Comparison of ENCODE assay signal across 8 mouse cellular contexts in genomic region chr15:4026231-4026773, GRCm38 (mm10). TPM values are rescaled to one million over a fixed set of nuclear protein-coding genes. Genes with fewer than 3 reads are reported as not detected.
DNase-seq lines count a peak whose midpoint lies in the region; ATAC-seq and TF ChIP-seq lines count a peak whose summit lies in the region.

Gene Oxct1, plus strand, starts transcription at chr15:4026383.

- H3K4me2 ChIP-seq in heart, embryonic 12.5 days = peak within 1 kb of the TSS; percentile 72
- H3K4me2 ChIP-seq in kidney, postnatal 0 days (ENCODE audit: low read length) = peak within 1 kb of the TSS; percentile 81
- peak within 1 kb of the TSS; percentile 77 for H3K4me2 ChIP-seq in liver, embryonic 11.5 days
- peak within 1 kb of the TSS; percentile 53 for H3K4me2 ChIP-seq in stomach, embryonic 16.5 days (ENCODE audit: low read depth, low read length)

- no peaks in the 10 kb centered on the region for H3K27me3 ChIP-seq in heart, embryonic 12.5 days (replicated peaks)
- no peaks in the 10 kb centered on the region for H3K27me3 ChIP-seq in kidney, postnatal 0 days (ENCODE audit: insufficient read depth, low read length)
- H3K27me3 ChIP-seq in liver, embryonic 11.5 days (replicated peaks; ENCODE audit: control insufficient read depth, insufficient read depth, low read length) = no peaks in the 10 kb centered on the region
- no peaks in the 10 kb centered on the region for H3K27me3 ChIP-seq in stomach, embryonic 16.5 days (ENCODE audit: control insufficient read depth, insufficient read depth, low read length)

- no peaks in the 10 kb centered on the region for H3K9me3 ChIP-seq in heart, embryonic 12.5 days (replicated peaks)
- no peaks in the 10 kb centered on the region for H3K9me3 ChIP-seq in kidney, postnatal 0 days (replicated peaks; ENCODE audit: low read length)
- no peaks in the 10 kb centered on the region for H3K9me3 ChIP-seq in liver, embryonic 11.5 days (ENCODE audit: control insufficient read depth, low read length)
- H3K9me3 ChIP-seq in stomach, embryonic 16.5 days (replicated peaks; ENCODE audit: control insufficient read depth, low read length) = no peaks in the 10 kb centered on the region

- DNase-seq in CD4-positive, CD25-positive, alpha-beta regulatory T cell, adult 2 months (ENCODE audit: low read depth, low spot score) = peak; percentile 90
- peak; percentile 81 for DNase-seq in brain, embryonic 18.5 days (ENCODE audit: low read depth, low spot score)
- DNase-seq in kidney, postnatal 0 days (ENCODE audit: low spot score) = peak; percentile 96
- DNase-seq in liver, embryonic 11.5 days (ENCODE audit: low spot score) = peak; percentile 85
- peak; percentile 90 for DNase-seq in naive thymus-derived CD4-positive, alpha-beta T cell, adult 2 months (ENCODE audit: low read depth)

- H3K4me1 ChIP-seq in heart, embryonic 12.5 days (replicated peaks) = peaks cover 22% of the 10 kb centered on the region
- peaks cover 10% of the 10 kb centered on the region for H3K4me1 ChIP-seq in kidney, postnatal 0 days (replicated peaks; ENCODE audit: insufficient read depth, low read length)
- H3K4me1 ChIP-seq in liver, embryonic 11.5 days (replicated peaks; ENCODE audit: control insufficient read depth, insufficient read depth, low read length) = no peaks in the 10 kb centered on the region; the same call in 1 of the 2 replicates
- peaks cover 7% of the 10 kb centered on the region; the same call in 1 of the 2 replicates for H3K4me1 ChIP-seq in stomach, embryonic 16.5 days (ENCODE audit: control insufficient read depth, insufficient read depth, low read length)

- peak; percentile 66 for TF ChIP-seq CTCF in kidney, postnatal 0 days (IDR thresholded peaks at IDR 0.05; ENCODE audit: low read depth)

- under 1% methylated on average over 45 of the region's 45 CpGs for WGBS in heart, embryonic 12.5 days
- under 1% methylated on average over 45 of the region's 45 CpGs for WGBS in kidney, postnatal 0 days
- 0% methylated on average over 41 of the region's 45 CpGs for WGBS in liver, embryonic 11.5 days
- under 1% methylated on average over 45 of the region's 45 CpGs for WGBS in stomach, embryonic 16.5 days

- peak within 1 kb of the TSS; percentile 94 for H3K9ac ChIP-seq in heart, embryonic 12.5 days
- H3K9ac ChIP-seq in kidney, postnatal 0 days (ENCODE audit: low read depth, low read length) = peak within 1 kb of the TSS; percentile 85
- H3K9ac ChIP-seq in liver, embryonic 11.5 days (ENCODE audit: low read depth, low read length) = peak within 1 kb of the TSS; percentile 75
- peak within 1 kb of the TSS; percentile 92 for H3K9ac ChIP-seq in stomach, embryonic 16.5 days (ENCODE audit: low read length)

- peak within 1 kb of the TSS; percentile 99 for H3K27ac ChIP-seq in heart, embryonic 12.5 days (ENCODE audit: poor library complexity, severe bottlenecking)
- H3K27ac ChIP-seq in kidney, postnatal 0 days = peak within 1 kb of the TSS; percentile 97
- H3K27ac ChIP-seq in liver, embryonic 11.5 days (ENCODE audit: low read depth, low read length) = peak within 1 kb of the TSS; percentile 70
- H3K27ac ChIP-seq in stomach, embryonic 16.5 days (ENCODE audit: low read length) = peak within 1 kb of the TSS; percentile 98

- ATAC-seq in erythroid progenitor cell, adult 5-6 weeks (replicated peaks; ENCODE audit: low FRiP score, poor library complexity, severe bottlenecking) = peak; percentile 80
- ATAC-seq in heart, embryonic 12.5 days (ENCODE audit: insufficient number of reproducible peaks, low FRiP score) = peak; percentile 90
- peak; percentile 95 for ATAC-seq in kidney, postnatal 0 days (replicated peaks; ENCODE audit: low FRiP score, low read depth)
- ATAC-seq in liver, embryonic 11.5 days (replicated peaks; ENCODE audit: low FRiP score) = peak; percentile 98
- peak; percentile 96 for ATAC-seq in stomach, embryonic 16.5 days (ENCODE audit: insufficient read depth, low FRiP score)

- no peaks in the 10 kb centered on the region for H3K36me3 ChIP-seq in heart, embryonic 12.5 days
- H3K36me3 ChIP-seq in kidney, postnatal 0 days (ENCODE audit: insufficient read depth, low read length) = no peaks in the 10 kb centered on the region
- H3K36me3 ChIP-seq in liver, embryonic 11.5 days (ENCODE audit: control insufficient read depth, insufficient read depth, low read length) = no peaks in the 10 kb centered on the region
- no peaks in the 10 kb centered on the region for H3K36me3 ChIP-seq in stomach, embryonic 16.5 days (ENCODE audit: control insufficient read depth, insufficient read depth, low read length)

- peak within 1 kb of the TSS; percentile 90 for H3K4me3 ChIP-seq in heart, embryonic 12.5 days
- H3K4me3 ChIP-seq in kidney, postnatal 0 days (replicated peaks; ENCODE audit: low read depth, low read length) = peak within 1 kb of the TSS; percentile 77
- H3K4me3 ChIP-seq in liver, embryonic 11.5 days (ENCODE audit: low read depth, low read length) = peak within 1 kb of the TSS; percentile 75
- H3K4me3 ChIP-seq in stomach, embryonic 16.5 days (replicated peaks; ENCODE audit: low read length) = peak within 1 kb of the TSS; percentile 95

RNA-seq across cellular contexts. Expression of gene Oxct1, which starts in this region (rescaled TPM):
- total RNA-seq in erythroid progenitor cell, adult 5-6 weeks (2015; ENCODE audit: low replicate concordance) = 12.6 and 13.4 TPM in 2 replicates
- total RNA-seq in erythroid progenitor cell, adult 5-6 weeks (2017; ENCODE audit: low replicate concordance) = 26.7 and 27.3 TPM in 2 replicates
- polyA plus RNA-seq in heart, embryonic 12.5 days (2016; fragmentation: Nextera tagmentation; extraction: Ambion mirVana) = 332 and 335 TPM in 2 replicates
- 403 and 438 TPM in 2 replicates for polyA plus RNA-seq in kidney, postnatal 0 days (2015; fragmentation: Nextera tagmentation; extraction: Ambion mirVana)
- polyA plus RNA-seq in liver, embryonic 11.5 days (2014; fragmentation: Nextera tagmentation; extraction: Ambion mirVana) = 64.8 and 67.8 TPM in 2 replicates
- 232 and 251 TPM in 2 replicates for polyA plus RNA-seq in stomach, embryonic 16.5 days (2015; fragmentation: Nextera tagmentation; extraction: Ambion mirVana)

Comparison
In these comparisons a context has a peak if more than half of its experiments do, and no peak if none do; other contexts are left out.
1. Peak in every context shown above with its lines: DNase-seq, ATAC-seq, H3K4me3 ChIP-seq and H3K27ac ChIP-seq.